In the genomic region with DNA sequence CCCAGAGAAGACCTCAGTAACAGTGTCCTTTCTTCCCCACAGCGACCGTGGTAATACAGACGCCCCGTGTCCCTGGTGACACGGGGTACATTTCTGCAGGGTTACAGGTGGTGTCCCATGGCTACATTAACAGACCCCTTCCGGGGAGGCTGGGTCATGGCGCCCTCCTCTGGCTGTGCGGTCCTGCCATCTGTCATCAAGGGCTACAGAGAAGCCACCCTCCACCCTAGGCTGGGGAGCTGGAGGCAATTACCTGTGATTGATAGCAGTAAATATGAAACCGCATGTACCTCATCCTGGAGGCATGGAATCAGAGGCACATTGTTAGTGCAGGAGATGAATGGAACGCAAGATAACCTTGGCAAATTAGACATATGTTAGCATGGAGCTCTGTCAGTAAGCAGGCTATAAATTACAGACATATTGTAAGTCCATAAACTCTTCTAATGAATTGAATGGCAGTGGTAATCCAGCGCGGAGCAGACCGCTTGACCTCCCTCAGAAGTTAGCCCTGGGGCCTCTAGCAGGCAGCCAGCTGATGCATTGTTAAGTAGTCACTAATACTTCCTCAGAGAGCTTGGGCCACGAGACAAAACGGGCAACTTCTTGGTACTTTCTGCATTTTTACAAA, we compare ENCODE assay signal across 13 mouse cellular contexts. TPM values are rescaled to one million over a fixed set of nuclear protein-coding genes. Genes with fewer than 3 reads are reported as not detected.
DNase-seq lines count a peak whose midpoint lies in the region; ATAC-seq and TF ChIP-seq lines count a peak whose summit lies in the region.
"Had no signal": no experiment of that assay in that cellular context is flagged by ENCODE, and none has a peak within 500 bp of the region (broad histone marks: within the 10 kb centered on the region; RNA-seq: fewer than 3 reads in every experiment).

No protein-coding gene starts in this region.

- no peak for DNase-seq in kidney, postnatal 0 days (ENCODE audit: low spot score)
- DNase-seq in kidney, postnatal 25 days = no peak
- DNase-seq in A20 (ENCODE audit: low read depth, low spot score) = peak; percentile 18
- peak; percentile 48 for DNase-seq in limb, embryonic 11.5 days (ENCODE audit: low spot score)
- DNase-seq in frontal cortex, postnatal 36 days (ENCODE audit: low spot score in 2 of 2) = no peak
- no peak for DNase-seq in right cerebral cortex, postnatal 36 days (ENCODE audit: low spot score in 2 of 2)
- DNase-seq: cerebellum, postnatal 36 days; heart, adult 11 months had no signal

- H3K4me3 ChIP-seq in kidney, postnatal 0 days (replicated peaks; ENCODE audit: low read depth, low read length) = no peak overlapping the region
- H3K4me3 ChIP-seq in ES-Bruce4 (ENCODE audit: low read depth, low read length) = no peak overlapping the region
- H3K4me3 ChIP-seq in limb, embryonic 11.5 days (ENCODE audit: low read depth, low read length) = no peak overlapping the region

- no peaks in the 10 kb centered on the region for H3K4me1 ChIP-seq in kidney, postnatal 0 days (replicated peaks; ENCODE audit: insufficient read depth, low read length)
- no peaks in the 10 kb centered on the region for H3K4me1 ChIP-seq in ES-Bruce4 (ENCODE audit: control insufficient read depth, insufficient read depth, low read length)
- peaks cover 8% of the 10 kb centered on the region; the same call in 1 of the 2 replicates for H3K4me1 ChIP-seq in limb, embryonic 11.5 days (ENCODE audit: control insufficient read depth, insufficient read depth, low read length)

- TF ChIP-seq CTCF in kidney, postnatal 0 days (IDR thresholded peaks at IDR 0.05; ENCODE audit: low read depth) = peak; percentile 17; the same call in 1 of the 2 replicates
- peak; percentile 82 for TF ChIP-seq CTCF in ES-Bruce4 (IDR thresholded peaks at IDR 0.05; ENCODE audit: low read depth, low read length)

- no peak overlapping the region for H3K4me2 ChIP-seq in kidney, postnatal 0 days (ENCODE audit: low read length)
- no peak overlapping the region for H3K4me2 ChIP-seq in limb, embryonic 11.5 days (ENCODE audit: low read depth, severe bottlenecking)

- no peak for ATAC-seq in kidney, postnatal 0 days (replicated peaks; ENCODE audit: low FRiP score, low read depth)
- no peak; the same call in 1 of the 2 replicates for ATAC-seq in limb, embryonic 11.5 days (ENCODE audit: insufficient number of reproducible peaks, low FRiP score, low TSS enrichment, low read depth)
- ATAC-seq: activated CD4-positive, CD25-positive, alpha-beta regulatory T cell, adult 4 months; intestine, embryonic 16.5 days; lung, postnatal 0 days had no signal

- no peak overlapping the region for H3K9ac ChIP-seq in kidney, postnatal 0 days (ENCODE audit: low read depth, low read length)
- no peak overlapping the region for H3K9ac ChIP-seq in ES-Bruce4 (ENCODE audit: low read depth, poor library complexity, severe bottlenecking)
- H3K9ac ChIP-seq in limb, embryonic 11.5 days (ENCODE audit: low read length) = no peak overlapping the region

- H3K36me3 ChIP-seq in kidney, postnatal 0 days (ENCODE audit: insufficient read depth, low read length) = no peaks in the 10 kb centered on the region
- H3K36me3 ChIP-seq in ES-Bruce4 (ENCODE audit: control insufficient read depth, insufficient read depth, low read length, poor library complexity, severe bottlenecking) = no peaks in the 10 kb centered on the region
- H3K36me3 ChIP-seq in limb, embryonic 11.5 days (ENCODE audit: control insufficient read depth, insufficient read depth, low read length) = no peaks in the 10 kb centered on the region
- H3K36me3 ChIP-seq: G1E had no signal

- H3K9me3 ChIP-seq in kidney, postnatal 0 days (replicated peaks; ENCODE audit: low read length) = no peaks in the 10 kb centered on the region
- H3K9me3 ChIP-seq in ES-Bruce4 (replicated peaks; ENCODE audit: control insufficient read depth, insufficient read depth, low read length, poor library complexity, severe bottlenecking) = peaks cover 10% of the 10 kb centered on the region
- H3K9me3 ChIP-seq in limb, embryonic 11.5 days (ENCODE audit: control insufficient read depth, low read length) = no peaks in the 10 kb centered on the region
- H3K9me3 ChIP-seq: G1E had no signal

- 43% methylated on average over 15 of the region's 15 CpGs for WGBS in kidney, postnatal 0 days
- 23% methylated on average over 15 of the region's 15 CpGs for WGBS in limb, embryonic 11.5 days

- no peak overlapping the region for H3K27ac ChIP-seq in kidney, postnatal 0 days
- no peak overlapping the region for H3K27ac ChIP-seq in ES-Bruce4 (ENCODE audit: insufficient read depth, low read length)
- no peak overlapping the region for H3K27ac ChIP-seq in limb, embryonic 11.5 days (replicated peaks; ENCODE audit: low read depth, low read length)

- no peak for TF ChIP-seq EP300 in ES-Bruce4 (IDR thresholded peaks at IDR 0.05; ENCODE audit: insufficient read depth, low read depth, low read length)

- peaks cover 5% of the 10 kb centered on the region; the same call in 1 of the 2 replicates for H3K27me3 ChIP-seq in kidney, postnatal 0 days (ENCODE audit: insufficient read depth, low read length)
- no peaks in the 10 kb centered on the region for H3K27me3 ChIP-seq in ES-Bruce4 (ENCODE audit: control insufficient read depth, insufficient read depth, low read length, poor library complexity, severe bottlenecking)
- peaks cover 22% of the 10 kb centered on the region for H3K27me3 ChIP-seq in limb, embryonic 11.5 days (ENCODE audit: control insufficient read depth, insufficient read depth, low read length)

- TF ChIP-seq POLR2A in ES-Bruce4 (IDR thresholded peaks at IDR 0.05; ENCODE audit: insufficient read depth, low read length) = no peak

RNA-seq across cellular contexts. Expression of a gene that starts 17.2 kb away (rescaled TPM):
- polyA plus RNA-seq in kidney, postnatal 0 days (2015; fragmentation: Nextera tagmentation; extraction: Ambion mirVana) = 0.91 and 1.8 TPM in 2 replicates
- polyA plus RNA-seq in ES-Bruce4 (2011; ENCODE audit: insufficient read depth, insufficient read length, low read depth, missing spikeins) = not detected in 2 replicates
- polyA plus RNA-seq in limb, embryonic 11.5 days (2014; fragmentation: Nextera tagmentation; extraction: Ambion mirVana) = not detected in 2 replicates
- polyA plus RNA-seq: activated CD4-positive, CD25-positive, alpha-beta regulatory T cell, adult 4 months; G1E; intestine, embryonic 16.5 days; lung, postnatal 0 days had no signal

Comparison
In these comparisons a context has a peak if more than half of its experiments do, and no peak if none do; other contexts are left out.
1. DNase-seq: peak in A20 (single experiment) and limb, embryonic 11.5 days (single experiment); none in kidney, postnatal 0 days (single experiment), kidney, postnatal 25 days (0 of 2), frontal cortex, postnatal 36 days (0 of 2) and right cerebral cortex, postnatal 36 days (0 of 2).